Mouse (Mus musculus): Measurements from ENCODE around the gene Cog6.

- TF ChIP-seq GATA1 (IDR thresholded peaks at IDR 0.05; ENCODE audit: low read length): no peak
- TF ChIP-seq TAL1 (IDR thresholded peaks at IDR 0.05; ENCODE audit: low read length): no peak
These were observed 79.2 kb downstream of the Cog6 start for GRCm38 (mm10) chr3:52937739-52938306.

Measured in erythroblast, embryonic 14.5 days (primary cell).